Mouse (Mus musculus) hindbrain, embryonic 13.5 days (tissue): Measurements from ENCODE around the gene 1190005I06Rik. TPM values are rescaled to one million over a fixed set of nuclear protein-coding genes. Genes with fewer than 3 reads are reported as not detected.

Experiments used
- ATAC-seq: fragments of 200-750 bp; cut with Nextera tagmentation; 2 replicates; pipeline ENCODE4 v1.8.0; 2017; ENCODE audit warnings: moderate TSS enrichment; ENCODE audit not compliant: low FRiP score
- H3K27ac ChIP-seq: fragments of 300-500 bp; sonication (generic); 2 replicates; pipeline ENCODE4 v1.5.1; 2015; ENCODE audit warnings: inconsistent platforms, mild to moderate bottlenecking, moderate library complexity
- H3K27me3 ChIP-seq: fragments of 300-500 bp; sonication (generic); 2 replicates; pipeline ENCODE4 v1.6.1; 2015; ENCODE audit warnings: mild to moderate bottlenecking, inconsistent platforms
- H3K36me3 ChIP-seq: fragments of 300-500 bp; sonication (generic); 2 replicates; pipeline ENCODE4 v1.6.1; 2015; ENCODE audit warnings: mild to moderate bottlenecking, inconsistent platforms
- H3K4me1 ChIP-seq: fragments of 300-500 bp; sonication (generic); replicated peaks from 2 replicates; pipeline ENCODE4 v1.6.1; 2015; ENCODE audit warnings: inconsistent platforms
- H3K4me2 ChIP-seq: fragments of 300-500 bp; sonication (generic); 2 replicates; pipeline ENCODE4 v1.6.1; 2015; ENCODE audit warnings: inconsistent platforms, mild to moderate bottlenecking, moderate library complexity
- H3K4me3 ChIP-seq: fragments of 300-500 bp; sonication (generic); 2 replicates; pipeline ENCODE4 v1.5.1; 2015; ENCODE audit warnings: mild to moderate bottlenecking, inconsistent platforms
- H3K9ac ChIP-seq: fragments of 300-500 bp; sonication (generic); 2 replicates; pipeline ENCODE4 v1.6.1; 2015; ENCODE audit warnings: mild to moderate bottlenecking, inconsistent platforms
- H3K9me3 ChIP-seq: fragments of 300-500 bp; sonication (generic); 2 replicates; pipeline ENCODE4 v1.6.1; 2016; ENCODE audit warnings: inconsistent platforms
- WGBS: fragments of 180-500 bp; shearing (Covaris S2); methylation state at CpG from one replicate; pipeline ENCODE4 v1.1.7; 2015; 5-methylcytosine and 5-hydroxymethylcytosine counted together
- polyA plus RNA-seq: library from polyadenylated mRNA; unstranded; fragments of >200 nt; fragmentation: Nextera tagmentation; extraction: Ambion mirVana; gene quantifications from 2 replicates; pipeline ENCODE4 v1.2.1, GENCODE M21; 2015

The 1190005I06Rik gene
- 8.9 and 11.0 TPM in 2 replicates for polyA plus RNA-seq

DNA sequence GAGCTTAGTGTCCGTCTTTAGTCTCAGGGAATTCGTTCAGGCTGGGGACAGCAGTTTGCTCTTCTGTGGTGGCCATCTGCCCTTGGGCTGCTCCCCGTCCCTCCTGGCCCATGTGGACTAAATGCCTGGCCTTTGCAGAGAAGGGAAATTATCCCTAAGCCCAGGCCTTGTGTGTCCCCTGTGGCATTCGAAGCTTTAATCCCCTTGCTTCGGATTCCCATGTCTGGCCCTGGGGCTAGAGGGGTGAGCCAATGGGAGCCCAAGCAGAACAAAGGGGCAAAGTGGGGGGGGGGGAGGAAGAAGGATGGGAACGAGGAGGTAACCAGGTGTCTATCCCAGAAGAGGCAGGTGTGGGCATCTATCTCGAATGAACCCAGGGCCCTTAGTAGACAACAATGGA lies at the start of gene 1190005I06Rik:
Gene 1190005I06Rik (minus strand): TSS at position 101 of the 400 bp plus-strand sequence.
- 0 out of 2 replicates have a peak, but pooled peaks cover 7% of the 10 kb centered on the region for H3K36me3 ChIP-seq
- no peak within 1 kb of the TSS for H3K9ac ChIP-seq
- 56% methylated on average over 7 of the region's 7 CpGs for WGBS
- H3K27ac ChIP-seq, result no peak within 1 kb of the TSS
- H3K9me3 ChIP-seq, result no peaks in the 10 kb centered on the region
- H3K27me3 ChIP-seq, result no peaks in the 10 kb centered on the region
- H3K4me2 ChIP-seq, result no peak within 1 kb of the TSS
- no peak for ATAC-seq
- no peak within 1 kb of the TSS for H3K4me3 ChIP-seq
- peaks cover 8% of the 10 kb centered on the region; the same call in 1 of the 2 replicates for H3K4me1 ChIP-seq

DNA sequence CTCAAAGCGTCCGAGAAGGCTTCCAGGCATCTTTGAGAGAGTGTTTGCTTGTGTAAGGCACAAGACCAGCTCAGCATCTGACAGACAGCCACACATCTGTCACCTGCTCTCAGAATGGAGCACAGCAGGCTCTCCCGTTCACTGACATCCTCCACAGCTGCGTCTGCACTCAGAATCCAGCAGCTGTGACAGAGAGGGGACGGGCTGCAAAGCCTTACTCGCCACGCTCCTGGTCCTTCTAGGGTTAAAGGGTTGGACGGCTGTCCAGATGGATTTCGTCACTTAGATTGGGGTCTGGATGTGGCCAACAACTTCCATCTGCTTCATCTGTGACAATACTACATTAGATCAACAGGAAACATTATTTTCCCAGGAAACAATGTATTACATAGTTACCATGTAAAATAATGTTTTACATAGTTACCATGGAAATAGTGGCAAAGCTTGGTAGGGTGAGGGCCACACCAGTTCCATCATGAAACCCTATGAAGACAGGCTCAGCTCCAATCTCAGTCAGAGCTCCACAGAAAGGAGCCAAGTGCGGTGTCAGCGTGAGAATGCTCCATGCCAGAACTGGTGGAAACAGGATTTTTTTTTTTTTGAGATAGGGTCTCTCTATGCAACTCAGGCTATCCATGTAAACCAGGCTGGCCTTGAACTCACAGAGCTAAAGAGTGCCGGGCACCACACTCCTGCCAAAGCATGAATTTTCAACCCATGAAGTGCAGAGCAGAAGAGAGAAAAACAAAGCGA lies 49.1 kb upstream of the 1190005I06Rik start:
- H3K27ac ChIP-seq, result 0 out of 2 replicates have a peak overlapping the region, but pooled peaks have one; percentile 19
- no peak for ATAC-seq
- no peak overlapping the region for H3K4me3 ChIP-seq
- H3K9ac ChIP-seq, result no peak overlapping the region
- WGBS, result 55% methylated on average over 13 of the region's 13 CpGs
- no peak overlapping the region for H3K4me2 ChIP-seq
- no peaks in the 10 kb centered on the region for H3K9me3 ChIP-seq
- no peaks in the 10 kb centered on the region for H3K27me3 ChIP-seq
- no peaks in the 10 kb centered on the region for H3K36me3 ChIP-seq
- peaks cover 11% of the 10 kb centered on the region for H3K4me1 ChIP-seq

GRCm38 (mm10) chr8:120693861-120694493 lies 46.5 kb upstream of the 1190005I06Rik start:
- Histone ChIP-seq H3K9me3 (no peaks in the 10 kb centered on the region), H3K27ac (no peak overlapping the region), H3K27me3 (0 out of 2 replicates have a peak, but pooled peaks cover under 1% of the 10 kb centered on the region), H3K4me2 (no peak overlapping the region), H3K4me1 (peaks cover 11% of the 10 kb centered on the region), H3K4me3 (no peak overlapping the region), H3K9ac (no peak overlapping the region), H3K36me3 (no peaks in the 10 kb centered on the region)
- 57% methylated on average over 22 of the region's 22 CpGs for WGBS
- ATAC-seq, result no peak

GRCm38 (mm10) chr8:120692934-120693333 lies 45.5 kb upstream of the 1190005I06Rik start:
- ATAC-seq, result no peak
- no peak overlapping the region for H3K9ac ChIP-seq

GRCm38 (mm10) chr8:120688511-120688910 lies 41.1 kb upstream of the 1190005I06Rik start:
- no peak overlapping the region for H3K27ac ChIP-seq
- H3K9me3 ChIP-seq, result no peaks in the 10 kb centered on the region
- H3K4me1 ChIP-seq, result 0 out of 2 replicates have a peak, but pooled peaks cover 8% of the 10 kb centered on the region
- H3K4me3 ChIP-seq, result no peak overlapping the region
- H3K9ac ChIP-seq, result no peak overlapping the region
- no peaks in the 10 kb centered on the region for H3K36me3 ChIP-seq
- 91% methylated on average over 7 of the region's 7 CpGs for WGBS
- ATAC-seq, result no peak
- 0 out of 2 replicates have a peak, but pooled peaks cover 8% of the 10 kb centered on the region for H3K27me3 ChIP-seq
- no peak overlapping the region for H3K4me2 ChIP-seq

More at GRCm38 (mm10) chr8:120692934-120693333, 45.5 kb upstream of the 1190005I06Rik start:
- H3K4me3 ChIP-seq, result no peak overlapping the region
- H3K27ac ChIP-seq, result no peak overlapping the region
- H3K27me3 ChIP-seq, result 0 out of 2 replicates have a peak, but pooled peaks cover 8% of the 10 kb centered on the region
- H3K4me2 ChIP-seq, result no peak overlapping the region
- no peaks in the 10 kb centered on the region for H3K9me3 ChIP-seq
- H3K36me3 ChIP-seq, result no peaks in the 10 kb centered on the region
- WGBS, result 75% methylated on average over 4 of the region's 4 CpGs
- peaks cover 11% of the 10 kb centered on the region for H3K4me1 ChIP-seq

GRCm38 (mm10) chr8:120687786-120688185 lies 40.4 kb upstream of the 1190005I06Rik start:
- WGBS, result 69% methylated on average over 8 of the region's 8 CpGs
- ATAC-seq, result no peak
- no peak overlapping the region for H3K9ac ChIP-seq
- 0 out of 2 replicates have a peak, but pooled peaks cover 8% of the 10 kb centered on the region for H3K4me1 ChIP-seq
- H3K9me3 ChIP-seq, result no peaks in the 10 kb centered on the region
- no peaks in the 10 kb centered on the region for H3K36me3 ChIP-seq
- no peak overlapping the region for H3K4me3 ChIP-seq
- H3K4me2 ChIP-seq, result no peak overlapping the region
- H3K27me3 ChIP-seq, result 0 out of 2 replicates have a peak, but pooled peaks cover 8% of the 10 kb centered on the region
- H3K27ac ChIP-seq, result no peak overlapping the region

DNA sequence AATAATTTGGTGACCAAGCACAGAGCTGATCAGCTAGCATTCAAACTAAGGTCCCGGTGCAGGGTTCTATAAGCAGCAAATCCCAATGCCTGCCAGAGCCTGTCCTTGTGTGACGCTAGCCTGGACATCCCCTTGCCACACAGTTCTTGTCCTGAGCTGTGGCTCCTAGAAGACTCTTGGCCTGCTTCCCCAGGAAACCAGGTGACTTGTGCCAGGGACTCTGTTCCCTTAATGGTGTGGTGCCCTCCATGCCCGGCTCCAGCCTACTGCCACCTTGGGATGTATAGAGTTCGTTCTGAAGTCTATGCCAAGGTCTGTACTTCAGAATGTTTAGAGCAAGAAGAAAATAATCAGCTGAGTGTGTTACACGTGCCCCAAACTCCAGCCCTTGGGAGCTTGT lies 39.1 kb upstream of the 1190005I06Rik start:
- ATAC-seq, result no peak
- H3K4me2 ChIP-seq, result no peak overlapping the region
- no peak overlapping the region for H3K9ac ChIP-seq
- H3K4me1 ChIP-seq, result 0 out of 2 replicates have a peak, but pooled peaks cover 8% of the 10 kb centered on the region
- H3K27ac ChIP-seq, result no peak overlapping the region
- H3K36me3 ChIP-seq, result no peaks in the 10 kb centered on the region
- H3K4me3 ChIP-seq, result no peak overlapping the region
- 89% methylated on average over 5 of the region's 5 CpGs for WGBS
- H3K27me3 ChIP-seq, result 0 out of 2 replicates have a peak, but pooled peaks cover 8% of the 10 kb centered on the region
- no peaks in the 10 kb centered on the region for H3K9me3 ChIP-seq

- H3K27ac ChIP-seq, result no peak overlapping the region
- no peaks in the 10 kb centered on the region for H3K36me3 ChIP-seq
- no peak overlapping the region for H3K4me2 ChIP-seq
- no peak overlapping the region for H3K4me3 ChIP-seq
- ATAC-seq, result no peak
- WGBS, result 88% methylated on average over 13 of the region's 13 CpGs
- 0 out of 2 replicates have a peak, but pooled peaks cover 8% of the 10 kb centered on the region for H3K4me1 ChIP-seq
- H3K27me3 ChIP-seq, result 0 out of 2 replicates have a peak, but pooled peaks cover 10% of the 10 kb centered on the region
- H3K9ac ChIP-seq, result no peak overlapping the region
- H3K9me3 ChIP-seq, result no peaks in the 10 kb centered on the region
Measured at GRCm38 (mm10) chr8:120686051-120686450, 38.6 kb upstream of the 1190005I06Rik start.

DNA sequence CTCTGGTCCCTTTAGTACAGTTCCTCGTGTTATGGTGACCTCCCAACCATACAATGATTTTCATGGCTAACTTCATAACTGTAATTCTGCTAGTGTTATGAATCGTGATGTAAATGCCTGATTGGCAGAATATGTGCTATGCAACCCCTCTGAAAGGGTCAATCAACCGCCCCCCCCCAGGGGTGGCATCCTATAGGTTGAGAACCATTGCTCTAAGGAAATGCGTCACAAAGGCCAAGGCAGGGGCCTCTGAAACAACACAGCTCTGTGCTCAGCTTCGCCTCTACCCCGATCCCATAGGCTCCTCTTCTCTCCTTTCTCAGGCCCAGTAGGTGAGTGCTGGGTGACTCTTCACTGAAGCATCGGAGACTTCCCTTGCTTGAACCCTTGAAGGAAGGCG lies 38.2 kb upstream of the 1190005I06Rik start:
- 0 out of 2 replicates have a peak overlapping the region, but pooled peaks have one; percentile 3 for H3K9ac ChIP-seq
- no peak overlapping the region for H3K4me2 ChIP-seq
- 0 out of 2 replicates have a peak, but pooled peaks cover 11% of the 10 kb centered on the region for H3K27me3 ChIP-seq
- no peaks in the 10 kb centered on the region for H3K36me3 ChIP-seq
- no peak for ATAC-seq
- 0 out of 2 replicates have a peak, but pooled peaks cover 8% of the 10 kb centered on the region for H3K4me1 ChIP-seq
- H3K9me3 ChIP-seq, result no peaks in the 10 kb centered on the region
- no peak overlapping the region for H3K27ac ChIP-seq
- H3K4me3 ChIP-seq, result no peak overlapping the region
- 81% methylated on average over 8 of the region's 8 CpGs for WGBS

DNA sequence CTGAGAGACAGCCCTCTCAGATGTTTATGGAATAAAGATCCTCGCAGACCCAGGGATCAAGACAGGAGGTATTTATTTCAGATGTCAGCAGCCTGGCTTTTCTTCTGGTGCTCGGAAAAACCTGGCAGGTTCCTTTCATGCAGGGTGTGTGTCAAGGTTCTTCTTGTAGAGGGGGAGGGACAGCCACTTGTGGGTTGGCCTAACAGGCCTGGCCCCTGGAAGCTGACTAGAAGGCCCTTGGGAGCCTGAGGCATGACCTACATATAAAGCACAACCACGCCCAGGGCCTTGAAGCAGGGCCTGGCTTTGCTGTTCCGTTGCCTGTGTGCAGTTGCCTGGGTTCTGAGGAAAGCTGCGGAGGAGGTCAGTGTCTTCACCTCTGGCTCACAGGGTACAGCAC lies 37.7 kb upstream of the 1190005I06Rik start:
- ATAC-seq, result no peak
- H3K27me3 ChIP-seq, result 0 out of 2 replicates have a peak, but pooled peaks cover 11% of the 10 kb centered on the region
- 77% methylated on average over 5 of the region's 5 CpGs for WGBS

DNA sequence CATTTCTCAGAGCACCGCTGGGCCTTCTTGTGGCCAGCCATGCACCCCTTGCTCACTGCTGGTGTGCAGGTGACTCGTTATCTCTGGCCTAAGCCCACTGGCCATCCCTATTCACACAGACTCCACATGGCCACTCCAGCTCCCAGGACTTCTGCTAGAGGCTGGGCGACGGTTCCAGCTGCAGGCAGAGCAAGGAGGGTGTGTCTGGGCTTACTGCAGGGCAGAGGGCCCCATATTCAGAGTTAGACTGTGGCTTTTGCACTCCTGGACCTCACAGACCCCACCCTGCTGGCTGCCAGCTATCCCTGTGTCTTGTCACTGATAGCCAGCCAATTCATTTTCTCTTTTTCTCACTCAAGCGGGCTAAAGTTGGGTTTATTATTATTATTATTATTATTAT lies 36.6 kb upstream of the 1190005I06Rik start:
- H3K4me2 ChIP-seq, result no peak overlapping the region
- H3K27ac ChIP-seq, result no peak overlapping the region
- 0 out of 2 replicates have a peak, but pooled peaks cover 8% of the 10 kb centered on the region for H3K4me1 ChIP-seq
- 0 out of 2 replicates have a peak, but pooled peaks cover 11% of the 10 kb centered on the region for H3K27me3 ChIP-seq
- H3K36me3 ChIP-seq, result no peaks in the 10 kb centered on the region
- H3K9ac ChIP-seq, result no peak overlapping the region
- WGBS, result 70% methylated on average over 5 of the region's 5 CpGs
- H3K9me3 ChIP-seq, result no peaks in the 10 kb centered on the region
- no peak overlapping the region for H3K4me3 ChIP-seq
- no peak for ATAC-seq

More for the DNA sequence above, 37.7 kb upstream of the 1190005I06Rik start:
- Histone ChIP-seq H3K27ac (no peak overlapping the region), H3K4me1 (0 out of 2 replicates have a peak, but pooled peaks cover 8% of the 10 kb centered on the region), H3K36me3 (no peaks in the 10 kb centered on the region), H3K4me2 (no peak overlapping the region), H3K9me3 (no peaks in the 10 kb centered on the region), H3K9ac (0 out of 2 replicates have a peak overlapping the region, but pooled peaks have one; percentile 3), H3K4me3 (no peak overlapping the region)

- H3K36me3 ChIP-seq, result no peaks in the 10 kb centered on the region
- no peak overlapping the region for H3K4me3 ChIP-seq
- H3K4me1 ChIP-seq, result 0 out of 2 replicates have a peak, but pooled peaks cover 8% of the 10 kb centered on the region
- WGBS, result 17% methylated on average over 10 of the region's 10 CpGs
- H3K27me3 ChIP-seq, result 0 out of 2 replicates have a peak, but pooled peaks cover 6% of the 10 kb centered on the region
- H3K9ac ChIP-seq, result no peak overlapping the region
- no peak overlapping the region for H3K27ac ChIP-seq
- no peak for ATAC-seq
- H3K4me2 ChIP-seq, result no peak overlapping the region
- no peaks in the 10 kb centered on the region for H3K9me3 ChIP-seq
Measured at GRCm38 (mm10) chr8:120683602-120684001, 36.2 kb upstream of the 1190005I06Rik start.
